Mouse (Mus musculus): ENCODE data around the gene Kcnip4.

- TF ChIP-seq CTCF (IDR thresholded peaks at IDR 0.05; ENCODE audit: control insufficient read depth, insufficient read depth, insufficient read length) (no peak), USF1 (IDR thresholded peaks at IDR 0.05; ENCODE audit: low read depth) (no peak), CEBPB (IDR thresholded peaks at IDR 0.05; ENCODE audit: low read depth) (no peak), MYOG (IDR thresholded peaks at IDR 0.05; ENCODE audit: control insufficient read depth, extremely low read depth, insufficient read length) (no peak)
These were observed 874.2 kb downstream of the Kcnip4 start for GRCm38 (mm10) chr5:48650496-48650895.
